Mouse (Mus musculus) lung, adult 2 months (tissue): ENCODE results near the gene Idi2.
"Not testable (repeated sequence)": the region's sequence is repeated elsewhere in the genome, so short reads cannot be mapped to it uniquely, and the experiment has no call there.

Experiments
- CTCF ChIP-seq: fragments of 200-500 bp; IDR thresholded peaks from 2 replicates; pipeline ENCODE4 v1.5.1; 2011; ENCODE audit warnings: mild to moderate bottlenecking, low read length, control low read depth; ENCODE audit not compliant: insufficient read depth
- POLR2A ChIP-seq: fragments of 200-500 bp; IDR thresholded peaks from 2 replicates; pipeline ENCODE4 v1.6.1; 2011; ENCODE audit warnings: low read depth, mild to moderate bottlenecking, control low read depth, low read length, borderline replicate concordance; ENCODE audit errors: extremely low read depth

- not testable (repeated sequence) for TF ChIP-seq POLR2A, CTCF
Measured at GRCm38 (mm10) chr13:8952563-8952962, at the start of gene Idi2.
